Mouse (Mus musculus) G1E (cell line): ENCODE measurements at regions not wholly inside any gene's neighbourhood (a gene's known extent, or its start where the extent isn't known, plus 50 kb on each side); places are given as distances from the start of the nearest gene placed in this dataset.

Experiments
- CTCF ChIP-seq: IDR thresholded peaks from 2 replicates; pipeline ENCODE4 v1.5.1; 2012; ENCODE audit warnings: low read depth, low read length, inconsistent platforms, mixed read lengths
- GATA1 ChIP-seq: IDR thresholded peaks from 2 replicates; pipeline ENCODE4 v1.6.1; 2012; ENCODE audit warnings: borderline replicate concordance, low read length, inconsistent platforms, mixed read lengths
- POLR2AphosphoS5 ChIP-seq: IDR thresholded peaks from 2 replicates; pipeline ENCODE4 v1.6.1; 2012; ENCODE audit warnings: low read depth, low read length, inconsistent platforms; ENCODE audit not compliant: insufficient replicate concordance
- TAL1 ChIP-seq: conservative IDR thresholded peaks from 2 replicates; pipeline ENCODE4 v1.6.1; 2012; ENCODE audit warnings: low read depth, low read length, inconsistent platforms, mixed read lengths

DNA sequence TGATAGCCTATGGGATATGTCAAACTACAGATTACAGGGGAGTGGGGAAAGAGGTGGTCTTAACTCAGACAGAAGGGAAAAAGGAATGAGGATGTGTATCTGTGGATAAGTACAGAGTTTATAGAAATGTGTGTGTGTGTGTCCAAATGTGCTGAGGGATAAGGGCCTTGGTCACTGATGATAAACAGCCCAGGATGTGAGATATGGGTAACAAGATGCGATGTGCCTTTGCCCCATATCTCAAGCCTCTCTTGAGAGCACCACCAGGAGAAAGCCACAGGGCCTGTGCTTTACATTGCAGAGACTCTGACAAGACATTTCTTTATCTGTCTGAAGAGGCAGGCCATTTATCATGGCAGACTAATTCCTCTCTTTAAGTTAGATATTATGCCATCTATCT is 132.8 kb upstream of the Cited2 start:
- TF ChIP-seq CTCF (no peak), GATA1 (no peak), POLR2AphosphoS5 (no peak), TAL1 (peak; percentile 89)
